Mouse (Mus musculus) spleen, adult 2 months (tissue): ENCODE measurements around the gene Fbxw9.

Source experiments
- CTCF ChIP-seq: fragments of 200-500 bp; IDR thresholded peaks from 2 replicates; pipeline ENCODE4 v1.5.1; 2011; ENCODE audit warnings: mild to moderate bottlenecking, inconsistent platforms; ENCODE audit not compliant: insufficient read depth, insufficient read length, insufficient replicate concordance; ENCODE audit errors: extremely low read depth
- POLR2A ChIP-seq: fragments of 200-500 bp; IDR thresholded peaks from 2 replicates; pipeline ENCODE4 v1.6.1; 2011; ENCODE audit warnings: low read depth, low read length, inconsistent platforms

DNA sequence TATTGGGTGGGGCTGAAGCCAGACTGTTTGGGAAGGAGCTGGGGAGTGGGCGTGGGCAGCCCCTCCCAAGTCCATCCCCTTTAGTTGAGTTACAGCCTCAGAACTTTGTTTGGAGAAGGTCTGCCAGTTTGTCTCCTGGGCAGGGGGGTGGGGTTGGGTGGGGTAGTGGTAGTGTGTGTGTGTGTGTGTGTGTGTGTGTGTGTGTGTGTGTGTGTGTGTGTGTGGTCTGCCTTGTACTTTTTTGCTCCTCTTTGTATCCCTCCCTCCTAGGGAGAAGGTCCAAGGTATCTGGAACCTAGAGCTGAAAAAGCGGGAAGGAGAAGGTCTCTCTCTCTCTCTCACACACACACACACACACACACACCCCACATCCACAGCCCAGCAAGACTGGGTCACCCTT lies 45.4 kb upstream of the Fbxw9 start, which contains the start of gene Best2:
- TF ChIP-seq POLR2A (no peak), CTCF (no peak)
